Mouse (Mus musculus): ENCODE data around the gene Olfr643. TPM values are rescaled to one million over a fixed set of nuclear protein-coding genes. Genes with fewer than 3 reads are reported as not detected.

The Olfr643 gene
- polyA plus RNA-seq, 1 experiment: not detected

Other genes starting within 250 kb of the Olfr643 start
- gene Olfr64, start 242.9 kb downstream of the Olfr643 start, polyA plus RNA-seq (2012; ENCODE audit: insufficient read depth, insufficient read length, missing spikeins): not detected in 2 replicates
- not detected in 2 replicates for gene Olfr65, start 233.9 kb downstream of the Olfr643 start, polyA plus RNA-seq (2012; ENCODE audit: insufficient read depth, insufficient read length, missing spikeins)
- gene Olfr631, start 208.6 kb downstream of the Olfr643 start, polyA plus RNA-seq (2012; ENCODE audit: insufficient read depth, insufficient read length, missing spikeins): not detected in 2 replicates
- not detected in 2 replicates for gene Olfr632, start 203.1 kb downstream of the Olfr643 start, polyA plus RNA-seq (2012; ENCODE audit: insufficient read depth, insufficient read length, missing spikeins)
- gene Olfr633, start 193.0 kb downstream of the Olfr643 start, polyA plus RNA-seq (2012; ENCODE audit: insufficient read depth, insufficient read length, missing spikeins): not detected in 2 replicates
- gene Olfr635, start 166.3 kb downstream of the Olfr643 start, polyA plus RNA-seq (2012; ENCODE audit: insufficient read depth, insufficient read length, missing spikeins): not detected in 2 replicates
- not detected in 2 replicates for gene Olfr638, start 138.7 kb downstream of the Olfr643 start, polyA plus RNA-seq (2012; ENCODE audit: insufficient read depth, insufficient read length, missing spikeins)
- not detected in 2 replicates for gene Olfr639, start 120.1 kb downstream of the Olfr643 start, polyA plus RNA-seq (2012; ENCODE audit: insufficient read depth, insufficient read length, missing spikeins)
- not detected in 2 replicates for gene Olfr640, start 111.8 kb downstream of the Olfr643 start, polyA plus RNA-seq (2012; ENCODE audit: insufficient read depth, insufficient read length, missing spikeins)
- gene Olfr641, start 102.0 kb downstream of the Olfr643 start, polyA plus RNA-seq (2012; ENCODE audit: insufficient read depth, insufficient read length, missing spikeins): not detected in 2 replicates
- gene Olfr642, start 84.7 kb downstream of the Olfr643 start, polyA plus RNA-seq (2012; ENCODE audit: insufficient read depth, insufficient read length, missing spikeins): not detected in 2 replicates
- not detected in 2 replicates for gene 4930516K23Rik, start 76.0 kb downstream of the Olfr643 start, polyA plus RNA-seq (2012; ENCODE audit: insufficient read depth, insufficient read length, missing spikeins)
- not detected in 2 replicates for gene Olfr644, start 65.5 kb downstream of the Olfr643 start, polyA plus RNA-seq (2012; ENCODE audit: insufficient read depth, insufficient read length, missing spikeins)
- not detected in 2 replicates for gene Olfr645, start 51.9 kb downstream of the Olfr643 start, polyA plus RNA-seq (2012; ENCODE audit: insufficient read depth, insufficient read length, missing spikeins)
- not detected in 2 replicates for gene Olfr646, start 32.5 kb downstream of the Olfr643 start, polyA plus RNA-seq (2012; ENCODE audit: insufficient read depth, insufficient read length, missing spikeins)
- not detected in 2 replicates for gene Ubqln5, start 7.6 kb downstream of the Olfr643 start, polyA plus RNA-seq (2012; ENCODE audit: insufficient read depth, insufficient read length, missing spikeins)
- not detected in 2 replicates for gene Ubqln3, start 5.9 kb upstream of the Olfr643 start, polyA plus RNA-seq (2012; ENCODE audit: insufficient read depth, insufficient read length, missing spikeins)
- not detected in 2 replicates for gene Ubqlnl, start 13.2 kb upstream of the Olfr643 start, polyA plus RNA-seq (2012; ENCODE audit: insufficient read depth, insufficient read length, missing spikeins)
- not detected in 2 replicates for gene Olfm5, start 27.4 kb upstream of the Olfr643 start, polyA plus RNA-seq (2012; ENCODE audit: insufficient read depth, insufficient read length, missing spikeins)
- not detected in 2 replicates for gene Olfr648, start 46.0 kb upstream of the Olfr643 start, polyA plus RNA-seq (2012; ENCODE audit: insufficient read depth, insufficient read length, missing spikeins)
- not detected in 2 replicates for gene Olfr649, start 58.6 kb upstream of the Olfr643 start, polyA plus RNA-seq (2012; ENCODE audit: insufficient read depth, insufficient read length, missing spikeins)
- 0.92 TPM in 1 of 2 replicates, not detected in the other for gene Trim6, start 81.4 kb upstream of the Olfr643 start, polyA plus RNA-seq (2012; ENCODE audit: insufficient read depth, insufficient read length, missing spikeins)
- gene Trim34a, start 107.1 kb upstream of the Olfr643 start, polyA plus RNA-seq (2012; ENCODE audit: insufficient read depth, insufficient read length, missing spikeins): 2.2 and 2.5 TPM in 2 replicates
- gene Trim5, start 150.7 kb upstream of the Olfr643 start, polyA plus RNA-seq (2012; ENCODE audit: insufficient read depth, insufficient read length, missing spikeins): 0.58 and 0.67 TPM in 2 replicates
- gene Trim12a, start 178.1 kb upstream of the Olfr643 start, polyA plus RNA-seq (2012; ENCODE audit: insufficient read depth, insufficient read length, missing spikeins): 10.5 and 11.9 TPM in 2 replicates
- gene Trim34b, start 192.1 kb upstream of the Olfr643 start, polyA plus RNA-seq (2012; ENCODE audit: insufficient read depth, insufficient read length, missing spikeins): not detected in 2 replicates
- gene Trim12c, start 216.0 kb upstream of the Olfr643 start, polyA plus RNA-seq (2012; ENCODE audit: insufficient read depth, insufficient read length, missing spikeins): 4.4 and 5.6 TPM in 2 replicates
- not detected in 2 replicates for gene Trim30b, start 232.5 kb upstream of the Olfr643 start, polyA plus RNA-seq (2012; ENCODE audit: insufficient read depth, insufficient read length, missing spikeins)

Data from brown adipose tissue, adult 24 weeks (tissue).